Mouse (Mus musculus): ENCODE results near the gene Pla2g4a.

The Pla2g4a gene

GRCm38 (mm10) chr1:149960734-149961424 is at the start of gene Pla2g4a:
TSS of gene Pla2g4a (minus strand) at chr1:149961290.
- no peak for DNase-seq (ENCODE audit: low read depth, low spot score)

- DNase-seq (ENCODE audit: low read depth, low spot score), result no peak
These were observed 49.5 kb upstream of the Pla2g4a start for GRCm38 (mm10) chr1:150010629-150010979.

GRCm38 (mm10) chr1:150009968-150010628 is 49.0 kb upstream of the Pla2g4a start:
- no peak for DNase-seq (ENCODE audit: low read depth, low spot score)

GRCm38 (mm10) chr1:150009134-150009533 is 48.0 kb upstream of the Pla2g4a start:
- no peak for DNase-seq (ENCODE audit: low read depth, low spot score)

GRCm38 (mm10) chr1:149975626-149976025 is 14.5 kb upstream of the Pla2g4a start:
- DNase-seq (ENCODE audit: low read depth, low spot score), result no peak

- no peak for DNase-seq (ENCODE audit: low read depth, low spot score)
These were observed 4.7 kb upstream of the Pla2g4a start for GRCm38 (mm10) chr1:149965826-149966225.

GRCm38 (mm10) chr1:149961425-149962303 is 574 bp upstream of the Pla2g4a start:
- DNase-seq (ENCODE audit: low read depth, low spot score), result no peak

GRCm38 (mm10) chr1:149960251-149960650 is 839 bp downstream of the Pla2g4a start:
- DNase-seq (ENCODE audit: low read depth, low spot score), result no peak

GRCm38 (mm10) chr1:149959069-149959468 is 2.0 kb downstream of the Pla2g4a start:
- DNase-seq (ENCODE audit: low read depth, low spot score), result no peak

GRCm38 (mm10) chr1:149955482-149955881 is 5.6 kb downstream of the Pla2g4a start:
- DNase-seq (ENCODE audit: low read depth, low spot score), result no peak

- DNase-seq (ENCODE audit: low read depth, low spot score), result no peak
These were observed 7.1 kb downstream of the Pla2g4a start for GRCm38 (mm10) chr1:149954026-149954425.

GRCm38 (mm10) chr1:149952050-149952449 is 9.0 kb downstream of the Pla2g4a start:
- DNase-seq (ENCODE audit: low read depth, low spot score), result no peak

- no peak for DNase-seq (ENCODE audit: low read depth, low spot score)
These were observed 10.4 kb downstream of the Pla2g4a start for GRCm38 (mm10) chr1:149950656-149951055.

- DNase-seq (ENCODE audit: low read depth, low spot score), result no peak
These were observed 10.8 kb downstream of the Pla2g4a start for GRCm38 (mm10) chr1:149950254-149950653.

- DNase-seq (ENCODE audit: low read depth, low spot score), result no peak
These were observed 11.8 kb downstream of the Pla2g4a start for GRCm38 (mm10) chr1:149949334-149949733.

GRCm38 (mm10) chr1:149948066-149948825 is 12.8 kb downstream of the Pla2g4a start:
- no peak for DNase-seq (ENCODE audit: low read depth, low spot score)

- DNase-seq (ENCODE audit: low read depth, low spot score), result no peak
These were observed 14.1 kb downstream of the Pla2g4a start for GRCm38 (mm10) chr1:149946993-149947392.

GRCm38 (mm10) chr1:149946432-149946831 is 14.7 kb downstream of the Pla2g4a start:
- DNase-seq (ENCODE audit: low read depth, low spot score), result no peak

- DNase-seq (ENCODE audit: low read depth, low spot score), result no peak
These were observed 17.5 kb downstream of the Pla2g4a start for GRCm38 (mm10) chr1:149943611-149944010.

GRCm38 (mm10) chr1:149940301-149940700 is 20.8 kb downstream of the Pla2g4a start:
- no peak for DNase-seq (ENCODE audit: low read depth, low spot score)

GRCm38 (mm10) chr1:149939261-149940032 is 21.6 kb downstream of the Pla2g4a start:
- no peak for DNase-seq (ENCODE audit: low read depth, low spot score)

All from retina, postnatal 7 days (tissue).